Mouse (Mus musculus) layer of hippocampus, adult 11-12 months (tissue): ENCODE measurements around the gene Tmub2.

Source experiments
- DNase-seq: peaks from one replicate; pipeline ENCODE4 v3.0.0; 2022; ENCODE audit warnings: low spot score

Gene Tmub2

GRCm38 (mm10) chr11:102284501-102285094, at the start of gene Tmub2:
TSS of gene Tmub2 (plus strand) at chr11:102284931.
- DNase-seq: peak; percentile 98

- DNase-seq: no peak
Observed at GRCm38 (mm10) chr11:102236022-102236421, 48.7 kb upstream of the Tmub2 start.

GRCm38 (mm10) chr11:102240636-102241035, 44.1 kb upstream of the Tmub2 start:
- DNase-seq: no peak

GRCm38 (mm10) chr11:102241246-102241645, 43.5 kb upstream of the Tmub2 start:
- no peak for DNase-seq

- no peak for DNase-seq
Observed at GRCm38 (mm10) chr11:102241874-102242273, 42.9 kb upstream of the Tmub2 start.

GRCm38 (mm10) chr11:102244926-102245449, 39.7 kb upstream of the Tmub2 start:
- DNase-seq: peak; percentile 66

GRCm38 (mm10) chr11:102245581-102246272, 39.0 kb upstream of the Tmub2 start:
- no peak for DNase-seq

GRCm38 (mm10) chr11:102246273-102246635, 38.5 kb upstream of the Tmub2 start:
- DNase-seq: no peak

GRCm38 (mm10) chr11:102246871-102247270, 37.9 kb upstream of the Tmub2 start:
- no peak for DNase-seq

- peak; percentile 94 for DNase-seq
Observed at GRCm38 (mm10) chr11:102248630-102249230, 36.0 kb upstream of the Tmub2 start, which contains the start of gene BC030867. TSS of gene BC030867 (plus strand) at chr11:102248882.

- DNase-seq: no peak
Observed at GRCm38 (mm10) chr11:102249351-102250090, 35.2 kb upstream of the Tmub2 start.

- no peak for DNase-seq
Observed at GRCm38 (mm10) chr11:102257514-102257913, 27.2 kb upstream of the Tmub2 start.

GRCm38 (mm10) chr11:102258095-102258494, 26.6 kb upstream of the Tmub2 start:
- DNase-seq: no peak

GRCm38 (mm10) chr11:102258521-102258920, 26.2 kb upstream of the Tmub2 start:
- DNase-seq: no peak

GRCm38 (mm10) chr11:102263211-102263610, 21.5 kb upstream of the Tmub2 start:
- no peak for DNase-seq

- no peak for DNase-seq
Observed at GRCm38 (mm10) chr11:102265816-102266215, 18.9 kb upstream of the Tmub2 start.

- no peak for DNase-seq
Observed at GRCm38 (mm10) chr11:102266631-102267355, 17.9 kb upstream of the Tmub2 start.

- peak; percentile 79 for DNase-seq
Observed at GRCm38 (mm10) chr11:102267480-102267879, 17.3 kb upstream of the Tmub2 start.

GRCm38 (mm10) chr11:102268520-102269244, 16.0 kb upstream of the Tmub2 start, which contains the start of gene Asb16:
TSS of gene Asb16 (plus strand) at chr11:102268743.
- DNase-seq: no peak

GRCm38 (mm10) chr11:102276411-102276915, 8.3 kb upstream of the Tmub2 start:
- no peak for DNase-seq

- no peak for DNase-seq
Observed at GRCm38 (mm10) chr11:102277754-102278153, 7.0 kb upstream of the Tmub2 start.
